Mouse (Mus musculus) adrenal gland, adult 10 weeks (tissue): Measurements from ENCODE around the gene Gm9046. TPM values are rescaled to one million over a fixed set of nuclear protein-coding genes. Genes with fewer than 3 reads are reported as not detected.

Experiments used
- polyA plus RNA-seq: library from polyadenylated mRNA; stranded (reverse); fragments of 350-450 nt; fragmentation: Illumina TruSeq; extraction: RNeasy Lipid Tissue Mini Kit (QIAGEN cat#74804); gene quantifications from one replicate; pipeline ENCODE4 v1.2.3, GENCODE M21; 2014; ENCODE audit warnings: low read depth, low replicate concordance

Gm9046 gene
- polyA plus RNA-seq = not detected

GRCm38 (mm10) chr10:118343155-118343554 lies at the start of gene Gm9046:
Gm9046 (minus strand) TSS chr10:118343255.

GRCm38 (mm10) chr10:118354005-118354404 lies 10.9 kb upstream of the Gm9046 start, which contains the start of gene Gm9049:
Gm9049 (minus strand) TSS chr10:118354105.

GRCm38 (mm10) chr10:118348579-118348978 lies 5.5 kb upstream of the Gm9046 start, which contains the start of gene Gm9048:
Gm9048 (minus strand) TSS chr10:118348679.

DNA sequence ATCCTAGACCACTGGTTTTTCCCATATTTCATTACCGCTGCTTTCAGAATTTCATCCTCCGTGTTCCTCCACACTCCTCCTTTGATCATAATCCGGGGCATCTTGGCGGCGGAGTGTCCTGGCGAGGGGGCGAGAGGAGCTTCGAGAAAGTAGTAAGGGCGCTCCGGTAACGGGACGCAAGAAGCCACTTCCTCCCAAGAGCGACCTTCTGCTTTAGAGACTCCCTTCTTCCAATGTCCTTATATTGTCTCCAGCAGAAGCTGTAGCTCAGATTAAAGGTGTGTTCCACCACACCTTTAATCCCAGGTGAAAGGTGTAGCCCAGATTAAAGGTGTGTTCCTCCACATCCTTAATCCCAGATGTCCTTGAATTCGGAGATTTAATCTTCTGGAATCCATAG lies 5.3 kb downstream of the Gm9046 start, which contains the start of gene Gm9045:
Gene Gm9045, minus strand, starts transcription at position 101 of the 400 bp plus-strand sequence.

DNA sequence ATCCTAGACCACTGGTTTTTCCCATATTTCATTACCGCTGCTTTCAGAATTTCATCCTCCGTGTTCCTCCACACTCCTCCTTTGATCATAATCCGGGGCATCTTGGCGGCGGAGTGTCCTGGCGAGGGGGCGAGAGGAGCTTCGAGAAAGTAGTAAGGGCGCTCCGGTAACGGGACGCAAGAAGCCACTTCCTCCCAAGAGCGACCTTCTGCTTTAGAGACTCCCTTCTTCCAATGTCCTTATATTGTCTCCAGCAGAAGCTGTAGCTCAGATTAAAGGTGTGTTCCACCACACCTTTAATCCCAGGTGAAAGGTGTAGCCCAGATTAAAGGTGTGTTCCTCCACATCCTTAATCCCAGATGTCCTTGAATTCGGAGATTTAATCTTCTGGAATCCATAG lies 10.7 kb downstream of the Gm9046 start, which contains the start of gene Gm9044:
Gene Gm9044, minus strand, starts transcription at position 101 of the 400 bp plus-strand sequence.

GRCm38 (mm10) chr10:118326869-118327268 lies 16.2 kb downstream of the Gm9046 start, which contains the start of gene Gm9040:
Gm9040 (minus strand) TSS chr10:118326969.

GRCm38 (mm10) chr10:118294938-118295337 lies 48.1 kb downstream of the Gm9046 start, which contains the start of gene Iltifb:
Iltifb (minus strand) TSS chr10:118295038.

Other genes with a start within 250 kb of the Gm9046 start
- 13.7 TPM for gene Mdm1, start 201.4 kb downstream of the Gm9046 start, polyA plus RNA-seq
- not detected for gene Il22, start 138.3 kb downstream of the Gm9046 start, polyA plus RNA-seq
- not detected for gene Gm32717, start 102.5 kb downstream of the Gm9046 start, polyA plus RNA-seq
- gene Gm32802, start 84.6 kb downstream of the Gm9046 start, polyA plus RNA-seq = not detected
- gene Iltifb, start 48.2 kb downstream of the Gm9046 start, polyA plus RNA-seq = not detected
- not detected for gene Gm9040, start 16.3 kb downstream of the Gm9046 start, polyA plus RNA-seq
- not detected for gene Gm9044, start 10.8 kb downstream of the Gm9046 start, polyA plus RNA-seq
- not detected for gene Gm9045, start 5.4 kb downstream of the Gm9046 start, polyA plus RNA-seq
- gene Gm9048, start 5.4 kb upstream of the Gm9046 start, polyA plus RNA-seq = not detected
- gene Gm9049, start 10.8 kb upstream of the Gm9046 start, polyA plus RNA-seq = not detected
- not detected for gene Ifng, start 97.8 kb upstream of the Gm9046 start, polyA plus RNA-seq